Mouse (Mus musculus) intestine, embryonic 16.5 days (tissue): ENCODE results near the gene Ttc19. TPM values are rescaled to one million over a fixed set of nuclear protein-coding genes. Genes with fewer than 3 reads are reported as not detected.

Experiments used
- ATAC-seq: fragments of 200-750 bp; cut with Nextera tagmentation; 2 replicates; pipeline ENCODE4 v1.8.0; 2017; ENCODE audit warnings: moderate TSS enrichment, moderate library complexity
- H3K27ac ChIP-seq: fragments of 300-500 bp; sonication (generic); 2 replicates; pipeline ENCODE4 v1.5.1; 2014; ENCODE audit warnings: mild to moderate bottlenecking, low read length
- H3K27me3 ChIP-seq: fragments of 300-500 bp; sonication (generic); replicated peaks from 2 replicates; pipeline ENCODE4 v1.6.1; 2014; ENCODE audit warnings: low read length, control low read depth, mixed read lengths; ENCODE audit not compliant: control insufficient read depth, insufficient read depth
- H3K36me3 ChIP-seq: fragments of 300-500 bp; sonication (generic); 2 replicates; pipeline ENCODE4 v1.6.1; 2014; ENCODE audit warnings: low read length, control low read depth; ENCODE audit not compliant: control insufficient read depth, insufficient read depth
- H3K4me1 ChIP-seq: fragments of 300-500 bp; sonication (generic); 2 replicates; pipeline ENCODE4 v1.6.1; 2014; ENCODE audit warnings: low read length, control low read depth, mixed read lengths; ENCODE audit not compliant: control insufficient read depth, insufficient read depth
- H3K4me2 ChIP-seq: fragments of 300-500 bp; sonication (generic); 2 replicates; pipeline ENCODE4 v1.6.1; 2014; ENCODE audit warnings: low read depth, low read length, control low read depth
- H3K4me3 ChIP-seq: fragments of 300-500 bp; sonication (generic); 2 replicates; pipeline ENCODE4 v1.5.1; 2014; ENCODE audit warnings: mild to moderate bottlenecking, low read length
- H3K9ac ChIP-seq: fragments of 300-500 bp; sonication (generic); 2 replicates; pipeline ENCODE4 v1.6.1; 2014; ENCODE audit warnings: low read depth, low read length
- H3K9me3 ChIP-seq: fragments of 300-500 bp; sonication (generic); 2 replicates; pipeline ENCODE4 v1.6.1; 2016; ENCODE audit warnings: low read length, control low read depth; ENCODE audit not compliant: control insufficient read depth
- whole genome bisulfite sequencing: fragments of 180-500 bp; shearing (Covaris S2); extraction: QIAGEN DNeasy Blood & Tissue Kit; methylation state at CpG from one replicate; pipeline ENCODE4 v1.1.7; 2014; 5-methylcytosine and 5-hydroxymethylcytosine counted together
- polyA plus RNA-seq: library from polyadenylated mRNA; unstranded; fragments of >200 nt; fragmentation: Nextera tagmentation; extraction: Ambion mirVana; gene quantifications from 2 replicates; pipeline ENCODE4 v1.2.1, GENCODE M21; 2015

Ttc19 gene
- polyA plus RNA-seq, 1 experiment from 2014 or later: 13.2 TPM

- Histone ChIP-seq H3K9ac (peak overlapping the region; percentile 2; the same call in 1 of the 2 replicates), H3K4me3 (peak overlapping the region; percentile 6; the same call in 1 of the 2 replicates), H3K27ac (no peak overlapping the region), H3K27me3 (no peaks in the 10 kb centered on the region; the same call in 1 of the 2 replicates), H3K4me2 (peak overlapping the region; percentile 94; the same call in 1 of the 2 replicates), H3K36me3 (no peaks in the 10 kb centered on the region), H3K4me1 (peaks cover 18% of the 10 kb centered on the region), H3K9me3 (no peaks in the 10 kb centered on the region)
- WGBS: 40% methylated on average over 11 of the region's 11 CpGs
- peak; percentile 24; the same call in 1 of the 2 replicates for ATAC-seq
These were observed 30.2 kb upstream of the Ttc19 start for GRCm38 (mm10) chr11:62251047-62251446.

GRCm38 (mm10) chr11:62253380-62253779 is 27.9 kb upstream of the Ttc19 start:
- no peak overlapping the region for H3K4me3 ChIP-seq
- WGBS: 68% methylated on average over 5 of the region's 5 CpGs
- no peaks in the 10 kb centered on the region for H3K9me3 ChIP-seq
- no peak for ATAC-seq
- H3K36me3 ChIP-seq: no peaks in the 10 kb centered on the region
- H3K4me1 ChIP-seq: peaks cover 18% of the 10 kb centered on the region
- H3K27ac ChIP-seq: no peak overlapping the region
- H3K4me2 ChIP-seq: no peak overlapping the region
- H3K9ac ChIP-seq: no peak overlapping the region
- H3K27me3 ChIP-seq: no peaks in the 10 kb centered on the region; the same call in 1 of the 2 replicates

- Histone ChIP-seq H3K27me3 (no peaks in the 10 kb centered on the region), H3K9ac (no peak overlapping the region), H3K9me3 (no peaks in the 10 kb centered on the region), H3K27ac (no peak overlapping the region), H3K4me3 (no peak overlapping the region), H3K36me3 (no peaks in the 10 kb centered on the region), H3K4me2 (no peak overlapping the region), H3K4me1 (peaks cover 13% of the 10 kb centered on the region; the same call in 1 of the 2 replicates)
- no peak for ATAC-seq
- 65% methylated on average over 5 of the region's 5 CpGs for WGBS
These were observed 22.1 kb upstream of the Ttc19 start for GRCm38 (mm10) chr11:62259214-62259613.

DNA sequence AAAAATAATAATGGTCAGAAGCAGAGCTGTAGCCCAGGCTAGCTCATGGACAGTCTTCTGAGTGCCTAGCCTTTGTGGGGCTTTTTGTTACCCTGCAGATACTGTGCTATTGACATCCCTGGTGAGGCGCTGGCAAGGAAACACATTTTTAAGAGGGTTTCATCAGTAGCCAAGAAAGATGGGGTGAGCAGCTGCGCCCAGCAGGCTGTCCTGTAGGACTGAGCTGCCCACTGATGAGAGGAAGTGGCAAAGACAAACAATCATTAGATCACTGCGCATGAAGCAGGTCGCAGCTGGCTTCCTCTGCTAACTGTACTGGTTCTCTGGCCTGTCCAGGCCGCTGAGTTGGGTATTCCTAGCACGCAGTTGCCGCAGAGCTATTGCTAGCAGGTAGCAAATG is 17.7 kb upstream of the Ttc19 start:
- Histone ChIP-seq H3K27me3 (no peaks in the 10 kb centered on the region), H3K9me3 (no peaks in the 10 kb centered on the region), H3K4me2 (no peak overlapping the region), H3K9ac (no peak overlapping the region), H3K36me3 (no peaks in the 10 kb centered on the region), H3K27ac (no peak overlapping the region), H3K4me1 (peaks cover 15% of the 10 kb centered on the region; the same call in 1 of the 2 replicates), H3K4me3 (no peak overlapping the region)
- WGBS: 41% methylated on average over 7 of the region's 7 CpGs
- no peak for ATAC-seq

DNA sequence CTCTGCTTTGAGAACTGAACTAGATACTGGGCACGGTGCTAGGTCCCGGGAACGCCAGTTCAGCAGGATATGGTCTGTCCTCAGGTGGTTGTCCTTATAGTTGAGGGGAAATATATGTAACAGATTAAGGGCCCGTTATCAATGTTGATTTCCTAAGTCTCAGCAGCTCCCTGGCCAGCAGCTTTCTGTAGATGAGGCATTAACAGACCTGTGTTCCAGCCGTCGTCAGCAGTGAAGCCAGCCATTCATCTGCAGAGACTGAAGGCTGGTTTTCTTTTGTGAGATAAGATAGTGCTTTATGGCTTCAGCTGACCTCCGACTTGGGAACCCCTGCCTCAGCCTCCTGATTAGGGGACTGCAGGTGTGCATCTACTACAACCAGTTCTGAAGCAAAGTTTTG is 17.3 kb upstream of the Ttc19 start:
- Histone ChIP-seq H3K4me1 (peaks cover 18% of the 10 kb centered on the region; the same call in 1 of the 2 replicates), H3K9me3 (no peaks in the 10 kb centered on the region), H3K4me2 (no peak overlapping the region), H3K27me3 (no peaks in the 10 kb centered on the region), H3K27ac (no peak overlapping the region), H3K9ac (no peak overlapping the region), H3K36me3 (no peaks in the 10 kb centered on the region), H3K4me3 (no peak overlapping the region)
- peak; percentile 82 for ATAC-seq
- 30% methylated on average over 7 of the region's 7 CpGs for WGBS

GRCm38 (mm10) chr11:62265642-62266041 is 15.6 kb upstream of the Ttc19 start:
- ATAC-seq: no peak

GRCm38 (mm10) chr11:62266466-62267214 is 14.6 kb upstream of the Ttc19 start:
- ATAC-seq: peak; percentile 58
- H3K4me1 ChIP-seq: peaks cover 14% of the 10 kb centered on the region; the same call in 1 of the 2 replicates
- no peak overlapping the region for H3K4me2 ChIP-seq
- H3K27me3 ChIP-seq: no peaks in the 10 kb centered on the region
- H3K9me3 ChIP-seq: no peaks in the 10 kb centered on the region
- H3K9ac ChIP-seq: no peak overlapping the region
- no peak overlapping the region for H3K4me3 ChIP-seq
- H3K36me3 ChIP-seq: no peaks in the 10 kb centered on the region
- 64% methylated on average over 17 of the region's 17 CpGs for WGBS
- H3K27ac ChIP-seq: 0 out of 2 replicates have a peak overlapping the region, but pooled peaks have one; percentile 26

More at GRCm38 (mm10) chr11:62265642-62266041, 15.6 kb upstream of the Ttc19 start:
- Histone ChIP-seq H3K36me3 (no peaks in the 10 kb centered on the region), H3K27me3 (no peaks in the 10 kb centered on the region), H3K9me3 (no peaks in the 10 kb centered on the region), H3K4me1 (peaks cover 17% of the 10 kb centered on the region; the same call in 1 of the 2 replicates), H3K27ac (no peak overlapping the region), H3K4me3 (no peak overlapping the region), H3K4me2 (no peak overlapping the region), H3K9ac (no peak overlapping the region)
- WGBS: 76% methylated on average over 7 of the region's 7 CpGs

GRCm38 (mm10) chr11:62268381-62268780 is 12.9 kb upstream of the Ttc19 start:
- Histone ChIP-seq H3K4me1 (peaks cover 12% of the 10 kb centered on the region; the same call in 1 of the 2 replicates), H3K27me3 (no peaks in the 10 kb centered on the region), H3K36me3 (no peaks in the 10 kb centered on the region), H3K27ac (no peak overlapping the region), H3K4me3 (no peak overlapping the region), H3K4me2 (no peak overlapping the region), H3K9me3 (no peaks in the 10 kb centered on the region), H3K9ac (no peak overlapping the region)
- WGBS: 62% methylated on average over 8 of the region's 8 CpGs
- no peak for ATAC-seq

GRCm38 (mm10) chr11:62269097-62269496 is 12.2 kb upstream of the Ttc19 start:
- Histone ChIP-seq H3K27me3 (no peaks in the 10 kb centered on the region), H3K9me3 (no peaks in the 10 kb centered on the region), H3K4me1 (0 out of 2 replicates have a peak, but pooled peaks cover 5% of the 10 kb centered on the region), H3K9ac (no peak overlapping the region), H3K36me3 (no peaks in the 10 kb centered on the region), H3K4me2 (no peak overlapping the region), H3K4me3 (no peak overlapping the region), H3K27ac (no peak overlapping the region)
- no peak for ATAC-seq
- 67% methylated on average over 12 of the region's 12 CpGs for WGBS
